Mouse (Mus musculus): ENCODE measurements around the gene Rpl10a. TPM values are rescaled to one million over a fixed set of nuclear protein-coding genes. Genes with fewer than 3 reads are reported as not detected.
"Not testable (repeated sequence)": the region's sequence is repeated elsewhere in the genome, so short reads cannot be mapped to it uniquely, and the experiment has no call there.

Rpl10a gene
- polyA plus RNA-seq, 1 experiment from 2014 or later, result 604 TPM

GRCm38 (mm10) chr17:28326951-28327350 is 1.3 kb upstream of the Rpl10a start:
- Histone ChIP-seq H3K36me3 (ENCODE audit: control insufficient read depth, insufficient read depth, low read length) (peaks cover 5% of the 10 kb centered on the region; the same call in 1 of the 2 replicates), H3K4me2 (ENCODE audit: low read depth, low read length) (no peak overlapping the region; the same call in 1 of the 2 replicates), H3K27ac (ENCODE audit: low read length) (peak overlapping the region; percentile 97), H3K4me1 (ENCODE audit: control insufficient read depth, insufficient read depth, low read length) (peaks cover 28% of the 10 kb centered on the region), H3K9ac (ENCODE audit: low read depth, low read length) (peak overlapping the region; percentile 80), H3K9me3 (ENCODE audit: control insufficient read depth, low read length) (no peaks in the 10 kb centered on the region; the same call in 1 of the 2 replicates), H3K4me3 (ENCODE audit: low read length) (no peak overlapping the region), H3K27me3 (replicated peaks; ENCODE audit: control insufficient read depth, insufficient read depth, low read length) (no peaks in the 10 kb centered on the region)
- no peak for ATAC-seq
- WGBS, result 81% methylated on average over 3 of the region's 3 CpGs

- H3K4me3 ChIP-seq (ENCODE audit: low read length), result peak overlapping the region; percentile 98
- peak; percentile 59 for ATAC-seq
- H3K27me3 ChIP-seq (replicated peaks; ENCODE audit: control insufficient read depth, insufficient read depth, low read length), result no peaks in the 10 kb centered on the region
- peaks cover 10% of the 10 kb centered on the region; the same call in 1 of the 2 replicates for H3K36me3 ChIP-seq (ENCODE audit: control insufficient read depth, insufficient read depth, low read length)
- H3K27ac ChIP-seq (ENCODE audit: low read length), result peak overlapping the region; percentile 97
- H3K9ac ChIP-seq (ENCODE audit: low read depth, low read length), result peak overlapping the region; percentile 80
- WGBS, result 7% methylated on average over 22 of the region's 22 CpGs
- H3K9me3 ChIP-seq (ENCODE audit: control insufficient read depth, low read length), result no peaks in the 10 kb centered on the region; the same call in 1 of the 2 replicates
- peaks cover 36% of the 10 kb centered on the region for H3K4me1 ChIP-seq (ENCODE audit: control insufficient read depth, insufficient read depth, low read length)
- peak overlapping the region; percentile 73 for H3K4me2 ChIP-seq (ENCODE audit: low read depth, low read length)
Observed at GRCm38 (mm10) chr17:28327673-28328325, 472 bp upstream of the Rpl10a start.

GRCm38 (mm10) chr17:28328946-28329345 is 675 bp downstream of the Rpl10a start:
- H3K4me1 ChIP-seq (ENCODE audit: control insufficient read depth, insufficient read depth, low read length), result peaks cover 46% of the 10 kb centered on the region

GRCm38 (mm10) chr17:28329503-28330231 is 1.4 kb downstream of the Rpl10a start:
- H3K27ac ChIP-seq (ENCODE audit: low read length), result peak overlapping the region; percentile 97
- peak overlapping the region; percentile 56 for H3K4me2 ChIP-seq (ENCODE audit: low read depth, low read length)
- 8% methylated on average over 4 of the region's 4 CpGs for WGBS
- peak overlapping the region; percentile 99 for H3K9ac ChIP-seq (ENCODE audit: low read depth, low read length)
- H3K4me3 ChIP-seq (ENCODE audit: low read length), result peak overlapping the region; percentile 98
- H3K9me3 ChIP-seq (ENCODE audit: control insufficient read depth, low read length), result no peaks in the 10 kb centered on the region
- H3K4me1 ChIP-seq (ENCODE audit: control insufficient read depth, insufficient read depth, low read length), result peaks cover 51% of the 10 kb centered on the region
- H3K27me3 ChIP-seq (replicated peaks; ENCODE audit: control insufficient read depth, insufficient read depth, low read length), result no peaks in the 10 kb centered on the region
- peaks cover 15% of the 10 kb centered on the region; the same call in 1 of the 2 replicates for H3K36me3 ChIP-seq (ENCODE audit: control insufficient read depth, insufficient read depth, low read length)
- no peak for ATAC-seq

More at GRCm38 (mm10) chr17:28328946-28329345, 675 bp downstream of the Rpl10a start:
- peak overlapping the region; percentile 56 for H3K4me2 ChIP-seq (ENCODE audit: low read depth, low read length)
- whole genome bisulfite sequencing, result 0% methylated on average over 25 of the region's 25 CpGs
- peak overlapping the region; percentile 97 for H3K27ac ChIP-seq (ENCODE audit: low read length)
- H3K4me3 ChIP-seq (ENCODE audit: low read length), result peak overlapping the region; percentile 98
- peak overlapping the region; percentile 99 for H3K9ac ChIP-seq (ENCODE audit: low read depth, low read length)
- H3K36me3 ChIP-seq (ENCODE audit: control insufficient read depth, insufficient read depth, low read length), result peaks cover 15% of the 10 kb centered on the region; the same call in 1 of the 2 replicates
- no peaks in the 10 kb centered on the region; the same call in 1 of the 2 replicates for H3K9me3 ChIP-seq (ENCODE audit: control insufficient read depth, low read length)
- ATAC-seq, result peak; percentile 1; the same call in 1 of the 2 replicates
- no peaks in the 10 kb centered on the region for H3K27me3 ChIP-seq (replicated peaks; ENCODE audit: control insufficient read depth, insufficient read depth, low read length)

GRCm38 (mm10) chr17:28330232-28330546 is 1.9 kb downstream of the Rpl10a start:
- 38% methylated on average over 2 of the region's 2 CpGs for WGBS
- Histone ChIP-seq H3K36me3 (ENCODE audit: control insufficient read depth, insufficient read depth, low read length) (peaks cover 18% of the 10 kb centered on the region; the same call in 1 of the 2 replicates), H3K4me3 (ENCODE audit: low read length) (peak overlapping the region; percentile 98), H3K27me3 (replicated peaks; ENCODE audit: control insufficient read depth, insufficient read depth, low read length) (no peaks in the 10 kb centered on the region), H3K9ac (ENCODE audit: low read depth, low read length) (peak overlapping the region; percentile 99), H3K27ac (ENCODE audit: low read length) (peak overlapping the region; percentile 97), H3K4me1 (ENCODE audit: control insufficient read depth, insufficient read depth, low read length) (peaks cover 51% of the 10 kb centered on the region), H3K9me3 (ENCODE audit: control insufficient read depth, low read length) (no peaks in the 10 kb centered on the region), H3K4me2 (ENCODE audit: low read depth, low read length) (peak overlapping the region; percentile 56)
- no peak for ATAC-seq

- H3K9ac ChIP-seq (ENCODE audit: low read depth, low read length), result 0 out of 2 replicates have a peak overlapping the region, but pooled peaks have one; percentile 1
- H3K27ac ChIP-seq (ENCODE audit: low read length); H3K27me3 ChIP-seq (replicated peaks; ENCODE audit: control insufficient read depth, insufficient read depth, low read length); ATAC-seq; H3K9me3 ChIP-seq (ENCODE audit: control insufficient read depth, low read length): not testable (repeated sequence)
- peaks cover 18% of the 10 kb centered on the region; the same call in 1 of the 2 replicates for H3K36me3 ChIP-seq (ENCODE audit: control insufficient read depth, insufficient read depth, low read length)
- 43% methylated on average over 7 of the region's 8 CpGs for WGBS
- peak overlapping the region; percentile 27 for H3K4me3 ChIP-seq (ENCODE audit: low read length)
- H3K4me1 ChIP-seq (ENCODE audit: control insufficient read depth, insufficient read depth, low read length), result peaks cover 51% of the 10 kb centered on the region
- peak overlapping the region; percentile 56; the same call in 1 of the 2 replicates for H3K4me2 ChIP-seq (ENCODE audit: low read depth, low read length)
Observed at GRCm38 (mm10) chr17:28330590-28330989, 2.3 kb downstream of the Rpl10a start.

- Histone ChIP-seq H3K9ac (ENCODE audit: low read depth, low read length) (peak overlapping the region; percentile 1; the same call in 1 of the 2 replicates), H3K4me2 (ENCODE audit: low read depth, low read length) (no peak overlapping the region), H3K4me1 (ENCODE audit: control insufficient read depth, insufficient read depth, low read length) (peaks cover 51% of the 10 kb centered on the region), H3K27ac (ENCODE audit: low read length) (peak overlapping the region; percentile 41), H3K4me3 (ENCODE audit: low read length) (no peak overlapping the region), H3K27me3 (replicated peaks; ENCODE audit: control insufficient read depth, insufficient read depth, low read length) (no peaks in the 10 kb centered on the region), H3K36me3 (ENCODE audit: control insufficient read depth, insufficient read depth, low read length) (peaks cover 18% of the 10 kb centered on the region; the same call in 1 of the 2 replicates), H3K9me3 (ENCODE audit: control insufficient read depth, low read length) (no peaks in the 10 kb centered on the region)
- ATAC-seq, result no peak
- WGBS, result 27% methylated on average over 7 of the region's 7 CpGs
Observed at GRCm38 (mm10) chr17:28331241-28332112, 3.2 kb downstream of the Rpl10a start.

- no peak overlapping the region for H3K4me3 ChIP-seq (ENCODE audit: low read length)
- no peaks in the 10 kb centered on the region for H3K27me3 ChIP-seq (replicated peaks; ENCODE audit: control insufficient read depth, insufficient read depth, low read length)
- H3K36me3 ChIP-seq (ENCODE audit: control insufficient read depth, insufficient read depth, low read length), result peaks cover 18% of the 10 kb centered on the region; the same call in 1 of the 2 replicates
- H3K4me1 ChIP-seq (ENCODE audit: control insufficient read depth, insufficient read depth, low read length), result peaks cover 46% of the 10 kb centered on the region
- peak overlapping the region; percentile 40; the same call in 1 of the 2 replicates for H3K9ac ChIP-seq (ENCODE audit: low read depth, low read length)
- H3K9me3 ChIP-seq (ENCODE audit: control insufficient read depth, low read length), result no peaks in the 10 kb centered on the region
- ATAC-seq, result no peak
- peak overlapping the region; percentile 35 for H3K27ac ChIP-seq (ENCODE audit: low read length)
- H3K4me2 ChIP-seq (ENCODE audit: low read depth, low read length), result no peak overlapping the region
- 50% methylated on average over 13 of the region's 13 CpGs for WGBS
Observed at GRCm38 (mm10) chr17:28332113-28332914, 4.0 kb downstream of the Rpl10a start.
